Mouse (Mus musculus): ENCODE measurements around the gene Sox13. TPM values are rescaled to one million over a fixed set of nuclear protein-coding genes. Genes with fewer than 3 reads are reported as not detected.
"Not testable (repeated sequence)": the region's sequence is repeated elsewhere in the genome, so short reads cannot be mapped to it uniquely, and the experiment has no call there.

Gene Sox13
- total RNA-seq, 2 experiments from 2014 or later = 7.5 to 9.4 TPM

DNA sequence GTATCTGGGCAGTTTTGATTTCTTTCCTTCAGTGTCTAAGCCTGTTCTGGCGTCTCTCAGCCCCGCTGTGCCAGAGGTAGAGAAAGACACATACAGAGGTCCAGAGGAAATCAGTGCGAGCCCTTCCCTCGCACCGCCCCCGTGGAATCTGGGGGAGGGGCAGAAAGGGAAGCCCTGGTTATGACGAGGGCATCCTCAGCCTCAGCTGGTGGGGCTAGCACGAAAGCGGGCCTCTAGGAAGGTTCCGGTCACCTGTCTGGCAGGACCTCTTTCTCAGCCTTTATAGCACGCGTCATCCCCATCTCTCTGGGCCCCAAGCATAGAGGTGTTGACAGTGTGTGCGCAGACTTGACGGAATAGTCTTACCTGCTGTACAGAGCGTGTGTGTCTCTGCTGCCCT lies 68.3 kb downstream of the Sox13 start:
- intact Hi-C loops (cut with DNase I) = no loop called here
- DNase-seq (ENCODE audit: extremely low spot score in 1 of 2, low spot score in 2 of 2) = peak in 1 of 2 experiments; percentile 27

DNA sequence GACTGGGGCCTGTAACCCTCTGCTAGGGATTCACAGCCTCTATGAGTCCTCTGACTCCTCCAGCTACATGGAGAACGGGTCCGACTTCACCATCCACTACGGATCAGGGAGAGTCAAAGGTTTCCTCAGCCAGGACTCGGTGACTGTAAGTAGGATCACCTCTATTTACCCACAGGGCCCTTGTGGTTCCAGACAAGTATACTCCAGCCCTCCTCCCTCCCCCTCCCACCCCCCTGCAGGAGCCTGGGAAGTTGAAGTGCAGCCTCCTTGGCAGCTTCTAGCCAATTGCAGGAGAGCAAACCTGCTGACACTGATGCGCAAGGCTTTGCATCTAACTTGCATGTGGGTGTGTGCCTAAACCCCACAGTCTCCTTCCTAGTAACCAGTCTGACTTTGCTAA lies 68.7 kb downstream of the Sox13 start:
- DNase-seq (ENCODE audit: extremely low spot score in 1 of 2, low spot score in 2 of 2) = no peak
- intact Hi-C loops (cut with DNase I) = no loop called here

- intact Hi-C loops (cut with DNase I) = loop anchor here (2.0 kb wide), 1 partner anchor 37 kb away; no protein-coding TSS in a partner anchor
- peak; percentile 73 to 83 for DNase-seq (ENCODE audit: extremely low spot score in 1 of 2, low spot score in 2 of 2)
These were observed 70.8 kb downstream of the Sox13 start for GRCm38 (mm10) chr1:133353371-133353809.

DNA sequence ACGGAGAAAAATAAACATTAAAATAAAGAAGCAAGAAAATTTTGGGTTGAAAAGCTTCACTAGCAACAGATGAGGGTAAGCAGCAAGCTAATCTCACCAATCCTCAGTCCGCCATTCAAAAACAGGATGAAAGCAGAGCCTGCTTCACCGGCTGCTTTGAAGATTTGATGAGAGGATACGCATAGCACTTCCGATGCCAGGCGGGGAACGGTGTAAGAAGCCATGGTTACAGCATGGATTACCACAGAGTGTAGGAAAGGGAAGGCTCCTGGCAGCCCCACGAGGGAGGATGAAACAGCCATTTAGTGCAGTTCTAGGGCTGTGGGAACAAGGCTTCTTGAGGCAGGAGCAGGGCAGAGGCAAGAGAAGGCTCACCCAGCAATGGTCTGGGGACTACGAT lies 72.4 kb downstream of the Sox13 start:
- peak in 1 of 2 experiments; percentile 41 for DNase-seq (ENCODE audit: extremely low spot score in 1 of 2, low spot score in 2 of 2)
- intact Hi-C loops (cut with DNase I) = loop anchor here (2.0 kb wide), 3 partner anchors 19 to 173 kb away; no protein-coding TSS in a partner anchor

DNA sequence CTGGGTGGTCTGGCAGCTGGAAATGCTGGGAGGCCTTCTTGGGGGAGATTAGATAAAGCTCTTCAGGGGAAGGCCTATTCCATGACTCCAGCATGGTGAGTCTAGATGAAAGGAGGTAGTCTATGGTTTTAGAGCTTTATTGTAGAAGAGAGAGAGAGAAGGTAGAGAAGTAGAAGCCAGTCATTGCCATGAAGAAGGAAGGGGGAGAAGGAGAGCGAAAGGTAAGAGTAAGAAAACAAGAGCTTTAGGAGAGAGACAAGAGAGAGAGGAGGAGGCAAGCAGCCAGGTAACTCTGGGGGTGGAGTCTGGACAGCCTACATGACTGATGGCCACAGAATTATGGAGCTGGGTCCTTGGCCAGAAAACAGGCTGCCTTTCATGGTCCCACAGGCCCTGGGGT lies 74.0 kb downstream of the Sox13 start, which contains the start of gene Ren1:
Gene Ren1 (plus strand): TSS at position 301 of the 400 bp plus-strand sequence.
- peak in 1 of 2 experiments; percentile 11 for DNase-seq (ENCODE audit: extremely low spot score in 1 of 2, low spot score in 2 of 2)
- intact Hi-C loops (cut with DNase I) = loop anchor here (2.0 kb wide), 2 partner anchors 17 to 171 kb away; no protein-coding TSS in a partner anchor

- peak in 1 of 2 experiments; percentile 13 for DNase-seq (ENCODE audit: extremely low spot score in 1 of 2, low spot score in 2 of 2)
- intact Hi-C loops (cut with DNase I) = no loop called here
These were observed 76.3 kb downstream of the Sox13 start for GRCm38 (mm10) chr1:133347693-133348520.

GRCm38 (mm10) chr1:133347226-133347625 lies 77.0 kb downstream of the Sox13 start:
- intact Hi-C loops (cut with DNase I) = no loop called here
- no peak for DNase-seq (ENCODE audit: extremely low spot score in 1 of 2, low spot score in 2 of 2)

GRCm38 (mm10) chr1:133346531-133346930 lies 77.6 kb downstream of the Sox13 start:
- peak in 1 of 2 experiments; percentile 45 for DNase-seq (ENCODE audit: extremely low spot score in 1 of 2, low spot score in 2 of 2)
- intact Hi-C loops (cut with DNase I) = no loop called here

DNA sequence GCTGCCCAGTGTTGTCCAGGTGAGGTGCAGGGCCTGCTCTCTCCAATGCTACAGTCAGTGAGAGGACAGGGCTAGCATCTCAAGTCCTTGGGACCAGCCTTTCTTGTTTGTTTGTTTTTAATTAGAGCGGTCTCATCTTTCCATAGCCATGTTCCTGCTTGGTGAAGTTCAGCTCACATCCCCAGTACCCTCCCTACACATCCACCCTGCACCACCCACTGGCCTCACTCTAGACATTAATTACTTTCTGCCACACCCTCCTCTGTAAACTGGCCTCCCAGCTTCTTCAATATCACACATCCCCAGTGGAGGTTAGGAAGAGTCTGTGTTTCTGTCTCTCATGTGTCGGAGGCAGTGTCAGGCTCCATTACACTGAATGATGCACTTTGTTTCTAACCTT lies 79.8 kb downstream of the Sox13 start:
- no peak for DNase-seq (ENCODE audit: extremely low spot score in 1 of 2, low spot score in 2 of 2)
- intact Hi-C loops (cut with DNase I) = no loop called here

DNA sequence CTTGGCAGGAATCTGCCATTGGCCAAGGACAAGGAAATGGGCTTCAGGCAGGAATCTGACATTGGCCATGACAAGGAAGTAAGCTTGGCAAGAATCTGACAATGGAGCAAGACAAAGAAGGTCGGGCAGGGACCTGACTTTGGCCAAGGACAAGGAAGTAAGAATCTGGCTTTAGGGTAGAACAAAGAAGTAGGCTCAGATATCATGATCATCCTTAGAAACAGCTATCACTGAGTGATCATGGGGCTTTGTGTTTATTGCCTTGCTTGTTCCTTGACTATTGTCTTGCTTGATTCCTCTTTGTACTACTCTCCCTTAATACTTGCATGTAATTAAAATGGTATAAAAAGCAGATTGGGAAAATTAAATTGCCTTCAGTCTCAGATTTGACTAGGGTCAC lies 83.8 kb downstream of the Sox13 start:
- intact Hi-C loops (cut with DNase I); DNase-seq (ENCODE audit: extremely low spot score in 1 of 2, low spot score in 2 of 2): not testable (repeated sequence)

- peak in 1 of 2 experiments; percentile 56 for DNase-seq (ENCODE audit: extremely low spot score in 1 of 2, low spot score in 2 of 2)
- intact Hi-C loops (cut with DNase I) = loop anchor here (2.0 kb wide), 1 partner anchor 17 kb away; the partner anchor contains the start of gene Ren1
These were observed 90.2 kb downstream of the Sox13 start for GRCm38 (mm10) chr1:133333937-133334336.

DNA sequence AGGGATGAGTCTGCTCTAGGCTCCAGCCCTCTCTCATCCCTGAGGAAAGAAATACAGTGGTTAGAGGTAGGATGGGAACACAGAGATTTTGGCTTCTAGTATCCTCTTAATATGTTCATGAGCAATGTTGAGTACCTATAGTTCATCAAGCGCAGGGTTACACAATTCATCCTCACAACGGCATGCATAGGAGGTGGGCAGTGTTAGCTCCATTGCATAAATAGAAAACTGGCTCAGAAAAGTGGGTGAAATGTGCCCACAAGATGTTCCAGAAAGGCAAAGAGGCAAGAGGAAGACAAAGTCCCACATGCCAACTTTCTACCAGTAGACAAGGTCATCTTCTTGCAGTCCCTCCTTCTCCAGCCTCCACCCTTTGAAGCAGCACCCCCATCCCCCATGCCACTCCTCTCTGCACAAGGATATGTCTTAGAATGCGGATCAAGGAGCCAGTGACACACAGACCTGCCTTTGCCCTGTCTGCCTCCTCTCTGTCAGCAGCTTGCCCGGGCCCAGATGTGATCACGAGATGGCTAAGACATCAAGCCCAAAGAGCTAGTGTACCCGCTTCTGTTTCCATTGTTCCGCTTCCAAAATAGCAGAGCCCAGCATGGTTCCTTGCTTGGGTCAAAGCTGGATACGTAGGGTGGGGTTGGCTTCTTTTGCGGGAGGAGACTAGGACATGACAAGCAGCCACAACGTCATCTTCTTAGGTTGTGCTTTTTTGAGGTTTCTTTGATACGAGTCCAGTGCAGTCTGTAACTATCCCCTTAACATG lies 91.3 kb downstream of the Sox13 start:
- intact Hi-C loops (cut with DNase I) = loop anchor here (2.0 kb wide), 1 partner anchor 18 kb away; the partner anchor contains the start of gene Ren1
- DNase-seq (ENCODE audit: extremely low spot score in 1 of 2, low spot score in 2 of 2) = peak in 1 of 2 experiments; percentile 17

Other genes starting within 250 kb of the Sox13 start
- gene Golt1a, start 114.6 kb downstream of the Sox13 start, total RNA-seq (2021) = under 1 TPM in 1 of 2 experiments, not detected in 1; 0.39 TPM
- gene Kiss1, start 102.5 kb downstream of the Sox13 start, total RNA-seq (2021) = not detected
- gene Ren1, start 73.9 kb downstream of the Sox13 start, total RNA-seq (2021) = not detected
- gene Etnk2, start 60.8 kb downstream of the Sox13 start, total RNA-seq (2021) = 10 to 100 TPM in 1 of 2 experiments, 1 to 10 TPM in 1; 6.0 to 10.2 TPM
- gene Snrpe, start 185.9 kb upstream of the Sox13 start, total RNA-seq (2021) = 10 to 100 TPM; 81.4 to 91.9 TPM
- gene Zbed6, start 236.5 kb upstream of the Sox13 start, total RNA-seq (2021) = 1 to 10 TPM; 5.6 to 6.0 TPM
- 10 to 100 TPM; 26.0 to 26.8 TPM for gene Gm38394, start 236.9 kb upstream of the Sox13 start, total RNA-seq (2021)